Mouse (Mus musculus) erythroblast, embryonic 14.5 days (primary cell): ENCODE results near the gene Sptb.

ENCODE experiments used
- GATA1 ChIP-seq: IDR thresholded peaks from 2 replicates; pipeline ENCODE4 v1.6.1; 2012; ENCODE audit warnings: low read length, inconsistent platforms, mixed read lengths
- TAL1 ChIP-seq: IDR thresholded peaks from 3 replicates; pipeline ENCODE4 v1.6.1; 2012; ENCODE audit warnings: low read length, inconsistent platforms, mixed read lengths

- TF ChIP-seq GATA1: no peak
- TF ChIP-seq TAL1: no peak
Observed at GRCm38 (mm10) chr12:76612621-76613020, 97.7 kb downstream of the Sptb start.
